Mouse (Mus musculus): ENCODE data around the gene Spg11. TPM values are rescaled to one million over a fixed set of nuclear protein-coding genes. Genes with fewer than 3 reads are reported as not detected.

Spg11 gene
- polyA plus RNA-seq, 1 experiment from 2014 or later = 10.2 TPM

GRCm38 (mm10) chr2:122141332-122141967, 23.3 kb upstream of the Spg11 start:
- Histone ChIP-seq H3K4me1 (no peaks in the 10 kb centered on the region), H3K9ac (no peak overlapping the region), H3K27me3 (no peaks in the 10 kb centered on the region), H3K4me3 (no peak overlapping the region), H3K27ac (no peak overlapping the region), H3K9me3 (no peaks in the 10 kb centered on the region), H3K4me2 (no peak overlapping the region), H3K36me3 (no peaks in the 10 kb centered on the region)
- ATAC-seq (ENCODE audit: borderline replicate concordance, extremely low read depth, low FRiP score, low TSS enrichment) = no peak
- 66% methylated on average over 5 of the region's 5 CpGs for whole genome bisulfite sequencing

GRCm38 (mm10) chr2:122140815-122141214, 22.6 kb upstream of the Spg11 start:
- Histone ChIP-seq H3K27ac (no peak overlapping the region), H3K4me1 (no peaks in the 10 kb centered on the region), H3K4me2 (no peak overlapping the region), H3K9ac (no peak overlapping the region), H3K36me3 (no peaks in the 10 kb centered on the region), H3K4me3 (no peak overlapping the region), H3K9me3 (no peaks in the 10 kb centered on the region), H3K27me3 (no peaks in the 10 kb centered on the region)
- 68% methylated on average over 2 of the region's 2 CpGs for WGBS
- ATAC-seq (ENCODE audit: borderline replicate concordance, extremely low read depth, low FRiP score, low TSS enrichment) = no peak

- Histone ChIP-seq H3K4me2 (no peak overlapping the region), H3K27me3 (no peaks in the 10 kb centered on the region), H3K27ac (no peak overlapping the region), H3K4me3 (no peak overlapping the region), H3K9me3 (no peaks in the 10 kb centered on the region), H3K4me1 (no peaks in the 10 kb centered on the region), H3K9ac (no peak overlapping the region), H3K36me3 (no peaks in the 10 kb centered on the region)
- WGBS = 41% methylated on average over 5 of the region's 5 CpGs
- ATAC-seq (ENCODE audit: borderline replicate concordance, extremely low read depth, low FRiP score, low TSS enrichment) = no peak
These were observed 19.8 kb upstream of the Spg11 start for GRCm38 (mm10) chr2:122137839-122138465.

- no peaks in the 10 kb centered on the region for H3K4me1 ChIP-seq
- no peaks in the 10 kb centered on the region for H3K36me3 ChIP-seq
- no peak overlapping the region for H3K27ac ChIP-seq
- H3K9ac ChIP-seq = no peak overlapping the region
- no peak overlapping the region for H3K4me2 ChIP-seq
- ATAC-seq (ENCODE audit: borderline replicate concordance, extremely low read depth, low FRiP score, low TSS enrichment) = no peak
- H3K4me3 ChIP-seq = no peak overlapping the region
- no peaks in the 10 kb centered on the region for H3K27me3 ChIP-seq
- H3K9me3 ChIP-seq = no peaks in the 10 kb centered on the region
- 68% methylated on average over 2 of the region's 2 CpGs for WGBS
These were observed 14.4 kb upstream of the Spg11 start for GRCm38 (mm10) chr2:122132618-122133017.

GRCm38 (mm10) chr2:122132078-122132477, 13.9 kb upstream of the Spg11 start:
- Histone ChIP-seq H3K4me1 (no peaks in the 10 kb centered on the region), H3K9ac (no peak overlapping the region), H3K27me3 (no peaks in the 10 kb centered on the region), H3K9me3 (no peaks in the 10 kb centered on the region), H3K4me2 (no peak overlapping the region), H3K27ac (no peak overlapping the region), H3K4me3 (no peak overlapping the region), H3K36me3 (no peaks in the 10 kb centered on the region)
- 84% methylated on average over 2 of the region's 2 CpGs for WGBS
- ATAC-seq (ENCODE audit: borderline replicate concordance, extremely low read depth, low FRiP score, low TSS enrichment) = no peak

- Histone ChIP-seq H3K4me1 (no peaks in the 10 kb centered on the region), H3K9ac (no peak overlapping the region), H3K9me3 (no peaks in the 10 kb centered on the region), H3K27ac (no peak overlapping the region), H3K4me3 (no peak overlapping the region), H3K36me3 (no peaks in the 10 kb centered on the region), H3K27me3 (no peaks in the 10 kb centered on the region), H3K4me2 (no peak overlapping the region)
- ATAC-seq (ENCODE audit: borderline replicate concordance, extremely low read depth, low FRiP score, low TSS enrichment) = no peak
- WGBS = 97% methylated on average over 4 of the region's 4 CpGs
These were observed 9.4 kb upstream of the Spg11 start for GRCm38 (mm10) chr2:122127635-122128034.

- Histone ChIP-seq H3K4me1 (no peaks in the 10 kb centered on the region), H3K9ac (no peak overlapping the region), H3K27ac (no peak overlapping the region), H3K9me3 (no peaks in the 10 kb centered on the region), H3K4me2 (no peak overlapping the region), H3K27me3 (no peaks in the 10 kb centered on the region), H3K36me3 (no peaks in the 10 kb centered on the region), H3K4me3 (no peak overlapping the region)
- 39% methylated on average over 5 of the region's 5 CpGs for WGBS
- no peak for ATAC-seq (ENCODE audit: borderline replicate concordance, extremely low read depth, low FRiP score, low TSS enrichment)
These were observed 8.7 kb upstream of the Spg11 start for GRCm38 (mm10) chr2:122126765-122127347.

GRCm38 (mm10) chr2:122125680-122126572, 7.7 kb upstream of the Spg11 start:
- H3K36me3 ChIP-seq = no peaks in the 10 kb centered on the region
- no peak for ATAC-seq (ENCODE audit: borderline replicate concordance, extremely low read depth, low FRiP score, low TSS enrichment)
- H3K27ac ChIP-seq = no peak overlapping the region
- H3K4me2 ChIP-seq = no peak overlapping the region
- H3K27me3 ChIP-seq = no peaks in the 10 kb centered on the region
- no peaks in the 10 kb centered on the region for H3K4me1 ChIP-seq
- H3K9ac ChIP-seq = no peak overlapping the region
- H3K4me3 ChIP-seq = no peak overlapping the region
- no peaks in the 10 kb centered on the region for H3K9me3 ChIP-seq
- 35% methylated on average over 12 of the region's 12 CpGs for WGBS

- H3K4me2 ChIP-seq = peak overlapping the region; percentile 68
- H3K27me3 ChIP-seq = no peaks in the 10 kb centered on the region
- peak overlapping the region; percentile 73; the same call in 1 of the 2 replicates for H3K4me3 ChIP-seq
- H3K9me3 ChIP-seq = no peaks in the 10 kb centered on the region
- 87% methylated on average over 2 of the region's 2 CpGs for WGBS
- ATAC-seq (ENCODE audit: borderline replicate concordance, extremely low read depth, low FRiP score, low TSS enrichment) = no peak
- H3K9ac ChIP-seq = no peak overlapping the region
- peaks cover 9% of the 10 kb centered on the region for H3K36me3 ChIP-seq
- H3K4me1 ChIP-seq = peaks cover 12% of the 10 kb centered on the region
- H3K27ac ChIP-seq = no peak overlapping the region
These were observed 1.3 kb downstream of the Spg11 start for GRCm38 (mm10) chr2:122116888-122117287.

GRCm38 (mm10) chr2:122109714-122110113, 8.5 kb downstream of the Spg11 start:
- peak overlapping the region; percentile 12; the same call in 1 of the 2 replicates for H3K4me2 ChIP-seq
- H3K4me3 ChIP-seq = no peak overlapping the region
- ATAC-seq (ENCODE audit: borderline replicate concordance, extremely low read depth, low FRiP score, low TSS enrichment) = peak; percentile 90
- peak overlapping the region; percentile 65 for H3K27ac ChIP-seq
- H3K4me1 ChIP-seq = no peaks in the 10 kb centered on the region; the same call in 1 of the 2 replicates
- H3K9me3 ChIP-seq = no peaks in the 10 kb centered on the region
- H3K9ac ChIP-seq = no peak overlapping the region
- H3K27me3 ChIP-seq = no peaks in the 10 kb centered on the region
- 34% methylated on average over 4 of the region's 4 CpGs for whole genome bisulfite sequencing
- H3K36me3 ChIP-seq = peaks cover 37% of the 10 kb centered on the region

- WGBS = 74% methylated on average over 14 of the region's 14 CpGs
- Histone ChIP-seq H3K9ac (no peak overlapping the region), H3K4me3 (no peak overlapping the region), H3K4me2 (no peak overlapping the region), H3K27me3 (no peaks in the 10 kb centered on the region), H3K4me1 (no peaks in the 10 kb centered on the region; the same call in 1 of the 2 replicates), H3K9me3 (no peaks in the 10 kb centered on the region), H3K36me3 (peaks cover 39% of the 10 kb centered on the region), H3K27ac (no peak overlapping the region)
- no peak for ATAC-seq (ENCODE audit: borderline replicate concordance, extremely low read depth, low FRiP score, low TSS enrichment)
These were observed 10.1 kb downstream of the Spg11 start for GRCm38 (mm10) chr2:122108101-122108500.
